Mouse (Mus musculus): ENCODE data around the gene Man1c1. TPM values are rescaled to one million over a fixed set of nuclear protein-coding genes. Genes with fewer than 3 reads are reported as not detected.
A peak's percentile ranks its signal among the peaks of the same experiment; 100 is the strongest.

Gene Man1c1
- polyA plus RNA-seq, 1 experiment from 2014 or later = 1.3 TPM

- Histone ChIP-seq H3K4me1 (ENCODE audit: control insufficient read depth, insufficient read depth, low read length) (peaks cover 16% of the 10 kb centered on the region), H3K4me3 (ENCODE audit: low read length) (no peak overlapping the region), H3K36me3 (ENCODE audit: control insufficient read depth, insufficient read depth, low read length) (no peaks in the 10 kb centered on the region), H3K9ac (ENCODE audit: low read depth, low read length) (no peak overlapping the region), H3K27ac (ENCODE audit: low read length) (no peak overlapping the region), H3K4me2 (ENCODE audit: low read depth, low read length) (no peak overlapping the region), H3K9me3 (ENCODE audit: control insufficient read depth, low read length) (no peaks in the 10 kb centered on the region), H3K27me3 (replicated peaks; ENCODE audit: control insufficient read depth, insufficient read depth, low read length) (no peaks in the 10 kb centered on the region)
- 51% methylated on average over 5 of the region's 5 CpGs for WGBS
- no peak for ATAC-seq
These were observed 98.0 kb downstream of the Man1c1 start for GRCm38 (mm10) chr4:134606054-134606453.

- H3K4me2 ChIP-seq (ENCODE audit: low read depth, low read length) = no peak overlapping the region
- no peak for ATAC-seq
These were observed 99.6 kb downstream of the Man1c1 start for GRCm38 (mm10) chr4:134604472-134604871.

GRCm38 (mm10) chr4:134603553-134603952 lies 100.5 kb downstream of the Man1c1 start:
- no peak overlapping the region for H3K27ac ChIP-seq (ENCODE audit: low read length)
- H3K9ac ChIP-seq (ENCODE audit: low read depth, low read length) = no peak overlapping the region
- no peaks in the 10 kb centered on the region for H3K36me3 ChIP-seq (ENCODE audit: control insufficient read depth, insufficient read depth, low read length)
- no peak for ATAC-seq
- no peak overlapping the region for H3K4me3 ChIP-seq (ENCODE audit: low read length)
- peaks cover 16% of the 10 kb centered on the region for H3K4me1 ChIP-seq (ENCODE audit: control insufficient read depth, insufficient read depth, low read length)
- 41% methylated on average over 5 of the region's 5 CpGs for WGBS
- H3K4me2 ChIP-seq (ENCODE audit: low read depth, low read length) = no peak overlapping the region
- no peaks in the 10 kb centered on the region for H3K27me3 ChIP-seq (replicated peaks; ENCODE audit: control insufficient read depth, insufficient read depth, low read length)
- no peaks in the 10 kb centered on the region for H3K9me3 ChIP-seq (ENCODE audit: control insufficient read depth, low read length)

More at GRCm38 (mm10) chr4:134604472-134604871, 99.6 kb downstream of the Man1c1 start:
- Histone ChIP-seq H3K4me3 (ENCODE audit: low read length) (no peak overlapping the region), H3K36me3 (ENCODE audit: control insufficient read depth, insufficient read depth, low read length) (no peaks in the 10 kb centered on the region), H3K27me3 (replicated peaks; ENCODE audit: control insufficient read depth, insufficient read depth, low read length) (no peaks in the 10 kb centered on the region), H3K4me1 (ENCODE audit: control insufficient read depth, insufficient read depth, low read length) (peaks cover 16% of the 10 kb centered on the region), H3K9me3 (ENCODE audit: control insufficient read depth, low read length) (no peaks in the 10 kb centered on the region), H3K27ac (ENCODE audit: low read length) (no peak overlapping the region), H3K9ac (ENCODE audit: low read depth, low read length) (no peak overlapping the region)
- WGBS = 74% methylated on average over 4 of the region's 4 CpGs

GRCm38 (mm10) chr4:134602610-134603009 lies 101.5 kb downstream of the Man1c1 start:
- Histone ChIP-seq H3K36me3 (ENCODE audit: control insufficient read depth, insufficient read depth, low read length) (no peaks in the 10 kb centered on the region), H3K27me3 (replicated peaks; ENCODE audit: control insufficient read depth, insufficient read depth, low read length) (no peaks in the 10 kb centered on the region), H3K9me3 (ENCODE audit: control insufficient read depth, low read length) (no peaks in the 10 kb centered on the region), H3K4me3 (ENCODE audit: low read length) (no peak overlapping the region), H3K4me1 (ENCODE audit: control insufficient read depth, insufficient read depth, low read length) (peaks cover 16% of the 10 kb centered on the region), H3K9ac (ENCODE audit: low read depth, low read length) (no peak overlapping the region), H3K4me2 (ENCODE audit: low read depth, low read length) (no peak overlapping the region), H3K27ac (ENCODE audit: low read length) (no peak overlapping the region)
- ATAC-seq = no peak
- 57% methylated on average over 3 of the region's 3 CpGs for WGBS

GRCm38 (mm10) chr4:134601981-134602380 lies 102.1 kb downstream of the Man1c1 start:
- peak; percentile 46; the same call in 1 of the 2 replicates for ATAC-seq
- Histone ChIP-seq H3K9ac (ENCODE audit: low read depth, low read length) (no peak overlapping the region), H3K4me1 (ENCODE audit: control insufficient read depth, insufficient read depth, low read length) (peaks cover 16% of the 10 kb centered on the region), H3K4me3 (ENCODE audit: low read length) (no peak overlapping the region), H3K36me3 (ENCODE audit: control insufficient read depth, insufficient read depth, low read length) (no peaks in the 10 kb centered on the region), H3K27me3 (replicated peaks; ENCODE audit: control insufficient read depth, insufficient read depth, low read length) (no peaks in the 10 kb centered on the region), H3K27ac (ENCODE audit: low read length) (no peak overlapping the region), H3K9me3 (ENCODE audit: control insufficient read depth, low read length) (no peaks in the 10 kb centered on the region), H3K4me2 (ENCODE audit: low read depth, low read length) (no peak overlapping the region)
- 50% methylated on average over 7 of the region's 7 CpGs for WGBS

DNA sequence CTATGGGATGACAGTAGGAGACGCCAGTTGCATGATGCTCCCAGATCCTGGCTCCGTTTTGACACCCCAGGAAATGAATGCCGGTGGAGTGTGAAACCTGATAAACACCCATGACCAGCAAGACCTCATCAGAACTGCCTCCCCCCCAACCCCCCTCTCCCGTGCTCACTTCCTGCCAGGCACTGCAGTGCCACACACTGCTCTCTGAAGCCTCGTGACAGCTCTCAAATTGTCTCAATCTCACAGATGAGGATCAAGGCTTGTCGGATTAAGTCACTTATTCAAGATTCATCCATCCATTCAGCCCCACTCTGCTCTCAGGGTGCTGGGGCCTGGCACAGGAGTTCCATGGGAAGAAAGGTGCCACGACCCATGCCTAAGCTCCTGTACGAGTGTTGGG lies 102.7 kb downstream of the Man1c1 start:
- 56% methylated on average over 8 of the region's 8 CpGs for WGBS
- Histone ChIP-seq H3K4me3 (ENCODE audit: low read length) (no peak overlapping the region), H3K9me3 (ENCODE audit: control insufficient read depth, low read length) (no peaks in the 10 kb centered on the region), H3K27me3 (replicated peaks; ENCODE audit: control insufficient read depth, insufficient read depth, low read length) (no peaks in the 10 kb centered on the region), H3K4me1 (ENCODE audit: control insufficient read depth, insufficient read depth, low read length) (peaks cover 16% of the 10 kb centered on the region), H3K36me3 (ENCODE audit: control insufficient read depth, insufficient read depth, low read length) (no peaks in the 10 kb centered on the region), H3K9ac (ENCODE audit: low read depth, low read length) (no peak overlapping the region), H3K27ac (ENCODE audit: low read length) (no peak overlapping the region), H3K4me2 (ENCODE audit: low read depth, low read length) (no peak overlapping the region)
- no peak for ATAC-seq

- no peaks in the 10 kb centered on the region for H3K27me3 ChIP-seq (replicated peaks; ENCODE audit: control insufficient read depth, insufficient read depth, low read length)
- H3K36me3 ChIP-seq (ENCODE audit: control insufficient read depth, insufficient read depth, low read length) = no peaks in the 10 kb centered on the region
- peaks cover 16% of the 10 kb centered on the region for H3K4me1 ChIP-seq (ENCODE audit: control insufficient read depth, insufficient read depth, low read length)
- 55% methylated on average over 7 of the region's 7 CpGs for WGBS
- H3K4me3 ChIP-seq (ENCODE audit: low read length) = no peak overlapping the region
- H3K4me2 ChIP-seq (ENCODE audit: low read depth, low read length) = no peak overlapping the region
- no peaks in the 10 kb centered on the region for H3K9me3 ChIP-seq (ENCODE audit: control insufficient read depth, low read length)
- no peak for ATAC-seq
- no peak overlapping the region for H3K9ac ChIP-seq (ENCODE audit: low read depth, low read length)
- H3K27ac ChIP-seq (ENCODE audit: low read length) = no peak overlapping the region
These were observed 103.3 kb downstream of the Man1c1 start for GRCm38 (mm10) chr4:134600777-134601176.

GRCm38 (mm10) chr4:134600060-134600459 lies 104.0 kb downstream of the Man1c1 start:
- WGBS = 87% methylated on average over 9 of the region's 9 CpGs
- Histone ChIP-seq H3K36me3 (ENCODE audit: control insufficient read depth, insufficient read depth, low read length) (no peaks in the 10 kb centered on the region), H3K4me1 (ENCODE audit: control insufficient read depth, insufficient read depth, low read length) (peaks cover 16% of the 10 kb centered on the region), H3K4me2 (ENCODE audit: low read depth, low read length) (no peak overlapping the region), H3K9me3 (ENCODE audit: control insufficient read depth, low read length) (no peaks in the 10 kb centered on the region), H3K27ac (ENCODE audit: low read length) (no peak overlapping the region), H3K9ac (ENCODE audit: low read depth, low read length) (no peak overlapping the region), H3K27me3 (replicated peaks; ENCODE audit: control insufficient read depth, insufficient read depth, low read length) (no peaks in the 10 kb centered on the region), H3K4me3 (ENCODE audit: low read length) (no peak overlapping the region)
- no peak for ATAC-seq

DNA sequence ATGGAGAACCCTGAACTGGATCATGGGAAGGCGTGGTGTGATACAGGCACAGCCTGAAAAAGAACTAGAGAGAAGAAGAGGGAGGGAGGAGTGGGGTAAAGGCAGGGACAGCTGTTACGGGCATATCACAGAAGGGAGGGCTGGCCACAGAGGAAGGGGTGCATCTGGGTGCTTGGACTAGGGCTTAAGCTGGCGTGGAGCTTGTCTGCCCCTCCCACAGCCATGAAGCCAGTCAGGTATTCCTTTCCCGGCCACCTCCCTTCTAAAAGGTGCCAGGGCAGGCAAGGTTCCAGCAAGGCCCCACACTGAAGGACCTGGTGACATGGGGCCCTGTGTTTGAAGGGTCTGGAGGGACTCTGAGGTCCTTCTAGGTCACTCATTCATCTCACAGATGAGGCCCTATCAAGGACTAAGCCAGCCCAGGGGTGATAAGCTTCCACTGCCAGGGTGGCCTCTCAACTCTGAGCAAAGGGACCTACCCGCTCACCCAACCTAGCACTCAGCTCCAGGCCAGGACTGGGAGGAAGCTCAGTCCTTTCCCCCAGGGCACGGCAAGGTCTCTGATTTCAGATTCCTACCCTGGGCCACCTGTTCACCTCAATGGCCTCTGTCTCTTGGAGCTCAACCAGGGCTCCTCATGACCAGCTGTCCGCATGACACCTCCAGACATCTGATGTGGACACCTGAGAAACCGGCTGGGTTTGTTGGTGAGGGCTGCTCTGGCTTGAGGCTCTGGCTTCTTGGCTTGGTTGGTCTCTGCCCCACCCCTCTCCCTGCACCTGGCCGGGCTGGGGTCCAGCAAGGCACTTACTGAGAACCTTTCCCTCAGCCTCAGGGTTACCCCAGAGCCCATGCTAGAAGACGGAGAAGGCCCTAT lies 107.0 kb downstream of the Man1c1 start:
- Histone ChIP-seq H3K4me3 (ENCODE audit: low read length) (no peak overlapping the region), H3K9me3 (ENCODE audit: control insufficient read depth, low read length) (no peaks in the 10 kb centered on the region), H3K27ac (ENCODE audit: low read length) (no peak overlapping the region), H3K36me3 (ENCODE audit: control insufficient read depth, insufficient read depth, low read length) (no peaks in the 10 kb centered on the region), H3K4me1 (ENCODE audit: control insufficient read depth, insufficient read depth, low read length) (0 out of 2 replicates have a peak, but pooled peaks cover 9% of the 10 kb centered on the region), H3K27me3 (replicated peaks; ENCODE audit: control insufficient read depth, insufficient read depth, low read length) (no peaks in the 10 kb centered on the region), H3K9ac (ENCODE audit: low read depth, low read length) (no peak overlapping the region), H3K4me2 (ENCODE audit: low read depth, low read length) (no peak overlapping the region)
- no peak for ATAC-seq
- WGBS = 74% methylated on average over 10 of the region's 10 CpGs
